ENCODE assay signal across 8 mouse cellular contexts in the genomic region with DNA sequence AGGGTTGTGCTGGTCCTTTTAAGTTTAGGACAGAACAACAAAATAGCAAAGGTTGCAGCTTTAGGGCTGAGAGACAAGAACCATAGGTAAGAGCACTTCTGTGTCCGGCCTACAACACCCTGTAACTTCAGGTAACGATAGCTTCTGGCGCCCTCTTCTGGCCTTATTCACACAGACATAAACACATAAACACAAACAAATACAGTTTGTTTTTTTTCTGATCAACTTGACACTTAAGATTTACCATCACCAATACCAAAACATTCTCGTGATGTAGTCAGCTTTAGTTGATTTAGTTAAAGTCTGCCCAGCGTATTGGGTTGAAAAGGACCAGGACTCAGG. TPM values are rescaled to one million over a fixed set of nuclear protein-coding genes. Genes with fewer than 3 reads are reported as not detected.
DNase-seq lines count a peak whose midpoint lies in the region; ATAC-seq and TF ChIP-seq lines count a peak whose summit lies in the region.
"Had no signal": no experiment of that assay in that cellular context is flagged by ENCODE, and none has a peak within 500 bp of the region (broad histone marks: within the 10 kb centered on the region; RNA-seq: fewer than 3 reads in every experiment).

No protein-coding gene starts in this region.

- in situ Hi-C loops in ES-E14 (cut with MboI; ENCODE audit: low sequenced_read_pairs in 2 of 2, unreplicated experiment in 2 of 2) = no loop called here

- peak; percentile 32 for DNase-seq in layer of hippocampus, adult 11-12 months (ENCODE audit: low spot score)
- DNase-seq in layer of hippocampus, postnatal 14 days (ENCODE audit: low spot score in 2 of 2) = no peak
- peak; percentile 62 for DNase-seq in ES-E14 (ENCODE audit: low read depth, low spot score)
- DNase-seq in neural tube, embryonic 10.5 days (ENCODE audit: extremely low spot score, low spot score) = no peak
- DNase-seq in cerebellum, adult 18-20 months = no peak

- no peak overlapping the region for H3K4me3 ChIP-seq in ES-E14 (ENCODE audit: insufficient read depth in 1 of 2, low read depth in 1 of 2, low read length in 2 of 2, poor library complexity in 1 of 2, severe bottlenecking in 1 of 2)
- H3K4me3 ChIP-seq: limb, embryonic 15.5 days had no signal

- no peak overlapping the region for H3K27ac ChIP-seq in ES-E14 (ENCODE audit: insufficient read depth, low read depth, low read length, poor library complexity, severe bottlenecking)
- H3K27ac ChIP-seq: limb, embryonic 15.5 days had no signal

- no peak overlapping the region for H3K9ac ChIP-seq in ES-E14 (ENCODE audit: insufficient read depth, low read depth, low read length, poor library complexity, severe bottlenecking)
- H3K9ac ChIP-seq: limb, embryonic 15.5 days had no signal

- ATAC-seq in common myeloid progenitor, adult 5-6 weeks (replicated peaks; ENCODE audit: low read depth, poor library complexity, severe bottlenecking) = peak; percentile 73
- peak; percentile 86 for ATAC-seq in megakaryocyte progenitor cell, adult 5-6 weeks (replicated peaks; ENCODE audit: poor library complexity)

- H3K9me3 ChIP-seq in ES-E14 (ENCODE audit: control insufficient read depth, insufficient read depth, low read depth, low read length) = no peaks in the 10 kb centered on the region
- H3K9me3 ChIP-seq: limb, embryonic 15.5 days had no signal

- no peaks in the 10 kb centered on the region for H3K4me1 ChIP-seq in ES-E14 (ENCODE audit: control insufficient read depth in 2 of 2, insufficient read depth in 2 of 2, low read length in 2 of 2, poor library complexity in 1 of 2)
- H3K4me1 ChIP-seq: limb, embryonic 15.5 days had no signal

- no peaks in the 10 kb centered on the region for H3K36me3 ChIP-seq in ES-E14 (ENCODE audit: control insufficient read depth, insufficient read depth, low read length, poor library complexity, severe bottlenecking)

TF ChIP-seq in ES-E14, 5 proteins besides CTCF, POLR2A, EP300 and RAD21:
- TF ChIP-seq CHD2 (IDR thresholded peaks at IDR 0.05; ENCODE audit: low read depth, low read length) (no peak), MAFK (IDR thresholded peaks at IDR 0.05; ENCODE audit: insufficient read depth, low read depth, low read length) (no peak), ZNF384 (IDR thresholded peaks at IDR 0.05; ENCODE audit: low read depth, low read length) (no peak), ZC3H11A (IDR thresholded peaks at IDR 0.05; ENCODE audit: borderline replicate concordance, low read depth, low read length) (no peak), HCFC1 (IDR thresholded peaks at IDR 0.05; ENCODE audit: borderline replicate concordance, insufficient read depth, low read length) (no peak)
TF ChIP-seq in ES-E14: peak in this region for 0.

RNA-seq across cellular contexts. Expression of gene Ccdc173, which starts 10.6 kb away (rescaled TPM):
- 1 to 10 TPM; 2.7 to 2.8 TPM for total RNA-seq in layer of hippocampus, postnatal 14 days (2021)
- total RNA-seq in ES-E14 (2012; rRNA removed) = 0.98 and 1.1 TPM in 2 replicates
- 4.0 and 5.5 TPM in 2 replicates for total RNA-seq in common myeloid progenitor, adult 5-6 weeks (2017)
- 1.8 and 2.5 TPM in 2 replicates for total RNA-seq in megakaryocyte progenitor cell, adult 5-6 weeks (2015)
- total RNA-seq in megakaryocyte progenitor cell, adult 5-6 weeks (2017) = 0.54 and 3.3 TPM in 2 replicates

RNA-seq across cellular contexts. Expression of gene Phospho2, which starts 10.6 kb away (rescaled TPM):
- 10 to 100 TPM; 19.0 to 21.7 TPM for total RNA-seq in layer of hippocampus, postnatal 14 days (2021)
- total RNA-seq in ES-E14 (2012; rRNA removed) = 8.0 and 9.6 TPM in 2 replicates
- total RNA-seq in common myeloid progenitor, adult 5-6 weeks (2017) = 26.0 and 27.5 TPM in 2 replicates
- total RNA-seq in megakaryocyte progenitor cell, adult 5-6 weeks (2015) = 24.5 and 25.3 TPM in 2 replicates
- 21.9 and 25.0 TPM in 2 replicates for total RNA-seq in megakaryocyte progenitor cell, adult 5-6 weeks (2017)

RNA-seq across cellular contexts. Expression of gene Klhl23, which starts 42.9 kb away (rescaled TPM):
- total RNA-seq in layer of hippocampus, postnatal 14 days (2021) = 10 to 100 TPM; 60.8 to 63.5 TPM
- 2.7 and 5.0 TPM in 2 replicates for total RNA-seq in ES-E14 (2012; rRNA removed)
- total RNA-seq in common myeloid progenitor, adult 5-6 weeks (2017) = 18.2 and 28.2 TPM in 2 replicates
- 15.1 and 18.7 TPM in 2 replicates for total RNA-seq in megakaryocyte progenitor cell, adult 5-6 weeks (2015)
- total RNA-seq in megakaryocyte progenitor cell, adult 5-6 weeks (2017) = 28.6 and 30.4 TPM in 2 replicates

RNA-seq across cellular contexts. Expression of gene Ppig, which starts 56.5 kb away (rescaled TPM):
- total RNA-seq in layer of hippocampus, postnatal 14 days (2021) = 10 to 100 TPM; 60.3 to 67.0 TPM
- 24.7 and 32.2 TPM in 2 replicates for total RNA-seq in ES-E14 (2012; rRNA removed)
- 86.4 and 117 TPM in 2 replicates for total RNA-seq in common myeloid progenitor, adult 5-6 weeks (2017)
- total RNA-seq in megakaryocyte progenitor cell, adult 5-6 weeks (2015) = 136 and 142 TPM in 2 replicates
- 70.5 and 131 TPM in 2 replicates for total RNA-seq in megakaryocyte progenitor cell, adult 5-6 weeks (2017)

Comparison
In these comparisons a context has a peak if more than half of its experiments do, and no peak if none do; other contexts are left out.
1. DNase-seq: peak in layer of hippocampus, adult 11-12 months (single experiment) and ES-E14 (single experiment); none in layer of hippocampus, postnatal 14 days (0 of 2), neural tube, embryonic 10.5 days (single experiment) and cerebellum, adult 18-20 months (0 of 2).